ENCODE assay signal across 18 mouse cellular contexts in the genomic region with DNA sequence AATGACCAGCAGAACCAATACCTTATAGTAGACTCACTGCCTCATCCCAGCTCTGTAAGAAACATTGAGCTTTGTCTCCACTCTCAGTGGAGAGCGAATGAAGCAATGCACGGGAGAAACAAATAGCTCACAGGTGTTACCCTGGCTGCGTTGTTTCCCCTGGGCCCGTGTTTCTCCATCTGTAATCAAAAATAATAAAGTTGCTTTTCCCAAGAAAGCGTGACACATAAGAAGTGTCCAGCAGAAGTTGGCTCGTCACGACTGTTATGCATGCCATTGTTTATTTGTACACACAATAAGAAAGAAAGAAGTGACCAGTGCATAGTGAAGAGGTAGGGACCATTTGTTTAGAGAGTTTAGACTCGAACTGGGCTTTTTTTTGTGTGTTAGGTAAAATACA.
DNase-seq lines count a peak whose midpoint lies in the region; TF ChIP-seq lines count a peak whose summit lies in the region.
"Had no signal": no experiment of that assay in that cellular context is flagged by ENCODE, and none has a peak within 500 bp of the region (broad histone marks: within the 10 kb centered on the region; RNA-seq: fewer than 3 reads in every experiment).

No protein-coding gene starts in this region.

- H3K4me3 ChIP-seq in heart, embryonic 10.5 days, result no peak overlapping the region
- H3K4me3 ChIP-seq in layer of hippocampus, adult 2 months, result no peak overlapping the region
- H3K4me3 ChIP-seq: hindbrain, embryonic 15.5 days; limb, embryonic 13.5 days; liver, embryonic 12.5 days; midbrain, embryonic 13.5 days; neural tube, embryonic 12.5 days had no signal

- no peaks in the 10 kb centered on the region for H3K9me3 ChIP-seq in heart, embryonic 10.5 days
- H3K9me3 ChIP-seq: hindbrain, embryonic 15.5 days; limb, embryonic 13.5 days; liver, embryonic 12.5 days; midbrain, embryonic 13.5 days; neural tube, embryonic 12.5 days had no signal

- DNase-seq in heart, adult 11 months, result peak; percentile 93
- DNase-seq in heart, embryonic 10.5 days (ENCODE audit: low spot score), result no peak
- DNase-seq in NIH3T3 (ENCODE audit: low read depth), result peak; percentile 15
- DNase-seq in heart, adult 9 months (ENCODE audit: low spot score in 2 of 2), result peak; percentile 27 to 60
- peak; percentile 40 to 47 for DNase-seq in heart, postnatal 10 days
- no peak for DNase-seq in neural tube, embryonic 10.5 days (ENCODE audit: extremely low spot score, low spot score)
- DNase-seq in layer of hippocampus, adult 2 months (ENCODE audit: low spot score in 2 of 2), result no peak
- DNase-seq: B cell, adult 2 months; layer of hippocampus, postnatal 36 days; right cerebral cortex, postnatal 14 days; thymus, postnatal 36 days had no signal

- no peak for TF ChIP-seq CTCF in layer of hippocampus, adult 2 months (conservative IDR thresholded peaks at IDR 0.05)

- intact Hi-C loops in heart, postnatal 10 days (cut with DNase I), result loop anchor here (5.0 kb wide), 1 partner anchor 157 kb away; no protein-coding TSS in a partner anchor

- 84% methylated on average over 8 of the region's 8 CpGs for WGBS in heart, embryonic 10.5 days

- no peaks in the 10 kb centered on the region for H3K27me3 ChIP-seq in heart, embryonic 10.5 days (ENCODE audit: insufficient read depth, poor library complexity, severe bottlenecking)
- H3K27me3 ChIP-seq: CH12.LX; hindbrain, embryonic 15.5 days; limb, embryonic 13.5 days; liver, embryonic 12.5 days; midbrain, embryonic 13.5 days; neural tube, embryonic 12.5 days had no signal

- peaks cover 33% of the 10 kb centered on the region for H3K4me1 ChIP-seq in heart, embryonic 10.5 days
- H3K4me1 ChIP-seq: hindbrain, embryonic 15.5 days; midbrain, embryonic 13.5 days; neural tube, embryonic 12.5 days had no signal

- H3K27ac ChIP-seq in heart, embryonic 10.5 days, result no peak overlapping the region
- H3K27ac ChIP-seq in layer of hippocampus, adult 2 months, result no peak overlapping the region
- H3K27ac ChIP-seq: hindbrain, embryonic 15.5 days; limb, embryonic 13.5 days; liver, embryonic 12.5 days; midbrain, embryonic 13.5 days; neural tube, embryonic 12.5 days had no signal

- H3K36me3 ChIP-seq in heart, embryonic 10.5 days, result no peaks in the 10 kb centered on the region
- H3K36me3 ChIP-seq: G1E; hindbrain, embryonic 15.5 days; limb, embryonic 13.5 days; liver, embryonic 12.5 days; midbrain, embryonic 13.5 days; neural tube, embryonic 12.5 days had no signal

Comparison
In these comparisons a context has a peak if more than half of its experiments do, and no peak if none do; other contexts are left out.
1. DNase-seq: peak in heart, adult 11 months (single experiment), NIH3T3 (single experiment), heart, adult 9 months (2 of 2) and heart, postnatal 10 days (2 of 2); none in heart, embryonic 10.5 days (single experiment), neural tube, embryonic 10.5 days (single experiment) and layer of hippocampus, adult 2 months (0 of 2).